Mouse (Mus musculus): ENCODE measurements at regions not wholly inside any gene's neighbourhood (a gene's known extent, or its start where the extent isn't known, plus 50 kb on each side); places are given as distances from the start of the nearest gene placed in this dataset.

- no peak for DNase-seq
Measured at GRCm38 (mm10) chr2:171326909-171327308, 595.3 kb downstream of the Dok5 start.

GRCm38 (mm10) chr2:171308486-171308885, 576.9 kb downstream of the Dok5 start:
- no peak for DNase-seq

- DNase-seq = no peak
Measured at GRCm38 (mm10) chr2:171306000-171306399, 574.4 kb downstream of the Dok5 start.

GRCm38 (mm10) chr2:171298519-171298918, 566.9 kb downstream of the Dok5 start:
- no peak for DNase-seq

- DNase-seq = no peak
Measured at GRCm38 (mm10) chr2:171295603-171296002, 564.0 kb downstream of the Dok5 start.

- DNase-seq = no peak
Measured at GRCm38 (mm10) chr2:171292579-171292978, 561.0 kb downstream of the Dok5 start.

GRCm38 (mm10) chr2:171285719-171286394, 554.2 kb downstream of the Dok5 start:
- no peak for DNase-seq

GRCm38 (mm10) chr2:171280132-171280531, 548.5 kb downstream of the Dok5 start:
- DNase-seq = no peak

- DNase-seq = no peak
Measured at GRCm38 (mm10) chr2:171279319-171279718, 547.7 kb downstream of the Dok5 start.

GRCm38 (mm10) chr2:171253194-171253593, 521.6 kb downstream of the Dok5 start:
- DNase-seq = no peak

- no peak for DNase-seq
Measured at GRCm38 (mm10) chr2:171245391-171245790, 513.8 kb downstream of the Dok5 start.

GRCm38 (mm10) chr2:171242356-171242755, 510.7 kb downstream of the Dok5 start:
- no peak for DNase-seq

GRCm38 (mm10) chr2:171237276-171237960, 505.8 kb downstream of the Dok5 start:
- no peak for DNase-seq

GRCm38 (mm10) chr2:171232812-171233211, 501.2 kb downstream of the Dok5 start:
- no peak for DNase-seq

- DNase-seq = no peak
Measured at GRCm38 (mm10) chr2:171231288-171232050, 499.9 kb downstream of the Dok5 start.

- DNase-seq = no peak
Measured at GRCm38 (mm10) chr2:171230536-171230935, 498.9 kb downstream of the Dok5 start.

- DNase-seq = no peak
Measured at GRCm38 (mm10) chr2:171228229-171228628, 496.6 kb downstream of the Dok5 start.

GRCm38 (mm10) chr2:171213792-171214191, 482.2 kb downstream of the Dok5 start:
- DNase-seq = no peak

GRCm38 (mm10) chr2:171196472-171196871, 464.9 kb downstream of the Dok5 start:
- DNase-seq = no peak

GRCm38 (mm10) chr2:171192181-171192580, 460.6 kb downstream of the Dok5 start:
- no peak for DNase-seq

All from thymus, postnatal 14 days (tissue).